ENCODE assay signal across 21 mouse cellular contexts in the genomic region with DNA sequence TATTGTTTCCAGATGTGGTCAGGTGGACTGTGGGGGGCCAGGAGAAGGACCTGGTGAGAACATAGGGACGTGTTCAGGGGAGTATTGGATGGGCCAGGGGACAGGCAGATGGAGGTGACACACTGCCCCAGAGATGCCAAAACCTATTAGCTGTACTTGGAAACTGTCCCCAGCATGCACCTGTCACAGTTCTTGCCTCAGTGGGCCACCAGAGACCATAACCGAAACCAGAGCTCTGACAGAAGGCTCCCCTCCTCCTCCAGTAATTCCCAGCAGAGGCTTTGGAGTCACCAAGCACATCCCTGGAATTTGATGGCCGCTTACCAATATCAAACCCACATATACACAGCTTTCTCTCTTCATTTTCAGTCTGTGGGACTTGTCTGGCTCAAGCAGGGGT. TPM values are rescaled to one million over a fixed set of nuclear protein-coding genes. Genes with fewer than 3 reads are reported as not detected.
DNase-seq lines count a peak whose midpoint lies in the region; ATAC-seq and TF ChIP-seq lines count a peak whose summit lies in the region.
"Had no signal": no experiment of that assay in that cellular context is flagged by ENCODE, and none has a peak within 500 bp of the region (broad histone marks: within the 10 kb centered on the region; RNA-seq: fewer than 3 reads in every experiment).

No protein-coding gene starts in this region.

- H3K27me3 ChIP-seq in forebrain, embryonic 15.5 days = peaks cover 6% of the 10 kb centered on the region; the same call in 1 of the 2 replicates
- H3K27me3 ChIP-seq in forebrain, embryonic 10.5 days (ENCODE audit: poor library complexity, severe bottlenecking) = peaks cover 14% of the 10 kb centered on the region
- no peaks in the 10 kb centered on the region for H3K27me3 ChIP-seq in midbrain, embryonic 15.5 days (replicated peaks)
- peaks cover 29% of the 10 kb centered on the region for H3K27me3 ChIP-seq in midbrain, embryonic 10.5 days (ENCODE audit: low read depth, poor library complexity, severe bottlenecking)
- no peaks in the 10 kb centered on the region for H3K27me3 ChIP-seq in testis, adult 2 months (ENCODE audit: control insufficient read depth, insufficient read depth, low read length)
- H3K27me3 ChIP-seq: heart, embryonic 12.5 days had no signal

- ATAC-seq in forebrain, embryonic 15.5 days (replicated peaks) = 0 out of 2 replicates have a peak, but pooled peaks have one; percentile 14
- ATAC-seq in midbrain, embryonic 15.5 days (replicated peaks) = no peak
- ATAC-seq: CD4-positive, CD25-positive, alpha-beta regulatory T cell, adult 4 months had no signal

- DNase-seq in forebrain, embryonic 10.5 days (ENCODE audit: extremely low spot score, low spot score) = no peak
- no peak for DNase-seq in midbrain, embryonic 10.5 days (ENCODE audit: low spot score)
- DNase-seq in testis, postnatal 14 days (ENCODE audit: low spot score) = no peak
- DNase-seq: adrenal gland, adult 2 months; adrenal gland, postnatal 14 days; B cell, adult 2 months; cerebellum, adult 11 months; cerebellum, adult 2 months; cerebellum, adult 9-11 months; gastrocnemius, postnatal 25 days; heart, adult 18-20 months; heart, postnatal 10 days; heart, postnatal 36 days had no signal

- H3K4me2 ChIP-seq in forebrain, embryonic 15.5 days (replicated peaks) = no peak overlapping the region
- H3K4me2 ChIP-seq in midbrain, embryonic 15.5 days = no peak overlapping the region
- H3K4me2 ChIP-seq: heart, embryonic 12.5 days; heart, embryonic 15.5 days; hindbrain, embryonic 13.5 days had no signal

- peaks cover 11% of the 10 kb centered on the region for H3K4me1 ChIP-seq in forebrain, embryonic 15.5 days
- peaks cover 41% of the 10 kb centered on the region for H3K4me1 ChIP-seq in forebrain, embryonic 10.5 days
- peaks cover 19% of the 10 kb centered on the region for H3K4me1 ChIP-seq in midbrain, embryonic 15.5 days
- peaks cover 36% of the 10 kb centered on the region for H3K4me1 ChIP-seq in midbrain, embryonic 10.5 days
- H3K4me1 ChIP-seq in testis, adult 2 months (ENCODE audit: control insufficient read depth, insufficient read depth, low read length) = peaks cover 1% of the 10 kb centered on the region

- no peaks in the 10 kb centered on the region for H3K9me3 ChIP-seq in forebrain, embryonic 15.5 days
- H3K9me3 ChIP-seq in forebrain, embryonic 10.5 days = no peaks in the 10 kb centered on the region
- no peaks in the 10 kb centered on the region for H3K9me3 ChIP-seq in midbrain, embryonic 15.5 days
- no peaks in the 10 kb centered on the region for H3K9me3 ChIP-seq in midbrain, embryonic 10.5 days (replicated peaks)
- H3K9me3 ChIP-seq: heart, embryonic 12.5 days; heart, embryonic 15.5 days; hindbrain, embryonic 10.5 days; hindbrain, embryonic 13.5 days had no signal

- H3K36me3 ChIP-seq in forebrain, embryonic 15.5 days = no peaks in the 10 kb centered on the region
- H3K36me3 ChIP-seq in forebrain, embryonic 10.5 days (replicated peaks) = no peaks in the 10 kb centered on the region
- no peaks in the 10 kb centered on the region for H3K36me3 ChIP-seq in midbrain, embryonic 15.5 days (replicated peaks)
- no peaks in the 10 kb centered on the region for H3K36me3 ChIP-seq in midbrain, embryonic 10.5 days
- no peaks in the 10 kb centered on the region for H3K36me3 ChIP-seq in testis, adult 2 months (ENCODE audit: control insufficient read depth, insufficient read depth, low read length)
- H3K36me3 ChIP-seq: heart, embryonic 12.5 days; heart, embryonic 15.5 days; hindbrain, embryonic 10.5 days; hindbrain, embryonic 13.5 days had no signal

- WGBS in forebrain, embryonic 15.5 days = 83% methylated on average over 3 of the region's 3 CpGs
- WGBS in forebrain, embryonic 10.5 days = 80% methylated on average over 3 of the region's 3 CpGs
- 72% methylated on average over 3 of the region's 3 CpGs for WGBS in midbrain, embryonic 15.5 days
- 80% methylated on average over 3 of the region's 3 CpGs for WGBS in midbrain, embryonic 10.5 days

- TF ChIP-seq CTCF in testis, adult 2 months (IDR thresholded peaks at IDR 0.05; ENCODE audit: control insufficient read depth, insufficient read depth, insufficient replicate concordance, low read depth, low read length) = no peak

- no peak; the same call in 1 of the 2 replicates for TF ChIP-seq POLR2A in testis, adult 2 months (IDR thresholded peaks at IDR 0.05; ENCODE audit: control insufficient read depth, low read depth, low read length)

- no peak overlapping the region for H3K27ac ChIP-seq in forebrain, embryonic 15.5 days (replicated peaks)
- no peak overlapping the region for H3K27ac ChIP-seq in forebrain, embryonic 10.5 days
- peak overlapping the region; percentile 66; the same call in 1 of the 2 replicates for H3K27ac ChIP-seq in midbrain, embryonic 15.5 days
- H3K27ac ChIP-seq in midbrain, embryonic 10.5 days (replicated peaks) = no peak overlapping the region
- H3K27ac ChIP-seq in testis, adult 2 months (ENCODE audit: control insufficient read depth, insufficient read depth, low read depth, low read length) = no peak overlapping the region
- H3K27ac ChIP-seq: heart, embryonic 15.5 days; hindbrain, embryonic 10.5 days; hindbrain, embryonic 13.5 days had no signal

- H3K9ac ChIP-seq in forebrain, embryonic 15.5 days (replicated peaks) = no peak overlapping the region
- no peak overlapping the region for H3K9ac ChIP-seq in midbrain, embryonic 15.5 days
- H3K9ac ChIP-seq: heart, embryonic 12.5 days; heart, embryonic 15.5 days; hindbrain, embryonic 13.5 days had no signal

- no peak overlapping the region for H3K4me3 ChIP-seq in forebrain, embryonic 15.5 days
- H3K4me3 ChIP-seq in forebrain, embryonic 10.5 days = no peak overlapping the region
- no peak overlapping the region for H3K4me3 ChIP-seq in midbrain, embryonic 15.5 days
- H3K4me3 ChIP-seq in midbrain, embryonic 10.5 days = no peak overlapping the region
- peak overlapping the region; percentile 60 for H3K4me3 ChIP-seq in testis, adult 2 months (ENCODE audit: control insufficient read depth, low read depth, low read length)
- H3K4me3 ChIP-seq: heart, embryonic 12.5 days; heart, embryonic 15.5 days; hindbrain, embryonic 10.5 days; hindbrain, embryonic 13.5 days had no signal

RNA-seq across cellular contexts. Expression of a gene that starts 5.4 kb away (rescaled TPM):
- 0.18 and 0.69 TPM in 2 replicates for polyA plus RNA-seq in forebrain, embryonic 15.5 days (2015; fragmentation: Nextera tagmentation; extraction: Ambion mirVana)
- polyA plus RNA-seq in forebrain, embryonic 10.5 days (2016; fragmentation: Nextera tagmentation; extraction: Ambion mirVana) = 1.4 and 1.5 TPM in 2 replicates
- polyA plus RNA-seq in midbrain, embryonic 15.5 days (2015; fragmentation: Nextera tagmentation; extraction: Ambion mirVana) = 1.1 and 1.5 TPM in 2 replicates
- 0.68 and 0.72 TPM in 2 replicates for polyA plus RNA-seq in midbrain, embryonic 10.5 days (2016; fragmentation: Nextera tagmentation; extraction: Ambion mirVana)
- 24.9 and 27.1 TPM in 2 replicates for polyA plus RNA-seq in testis, adult 2 months (2012; rRNA removed)
- polyA plus RNA-seq: CD4-positive, CD25-positive, alpha-beta regulatory T cell, adult 4 months had no signal

RNA-seq across cellular contexts. Expression of a gene that starts 46.4 kb away (rescaled TPM):
- polyA plus RNA-seq in forebrain, embryonic 15.5 days (2015; fragmentation: Nextera tagmentation; extraction: Ambion mirVana) = 13.9 and 16.2 TPM in 2 replicates
- 4.1 and 4.2 TPM in 2 replicates for polyA plus RNA-seq in forebrain, embryonic 10.5 days (2016; fragmentation: Nextera tagmentation; extraction: Ambion mirVana)
- polyA plus RNA-seq in midbrain, embryonic 15.5 days (2015; fragmentation: Nextera tagmentation; extraction: Ambion mirVana) = 14.9 and 19.8 TPM in 2 replicates
- polyA plus RNA-seq in midbrain, embryonic 10.5 days (2016; fragmentation: Nextera tagmentation; extraction: Ambion mirVana) = 6.2 and 8.4 TPM in 2 replicates
- polyA plus RNA-seq in testis, adult 2 months (2012; rRNA removed) = 162 and 173 TPM in 2 replicates
- polyA plus RNA-seq: CD4-positive, CD25-positive, alpha-beta regulatory T cell, adult 4 months; heart, embryonic 12.5 days; heart, embryonic 15.5 days had no signal

RNA-seq across cellular contexts. Expression of a gene that starts 46.4 kb away (rescaled TPM):
- 2.5 and 2.8 TPM in 2 replicates for polyA plus RNA-seq in forebrain, embryonic 15.5 days (2015; fragmentation: Nextera tagmentation; extraction: Ambion mirVana)
- polyA plus RNA-seq in forebrain, embryonic 10.5 days (2016; fragmentation: Nextera tagmentation; extraction: Ambion mirVana) = 1.8 and 3.3 TPM in 2 replicates
- 3.7 and 3.8 TPM in 2 replicates for polyA plus RNA-seq in midbrain, embryonic 15.5 days (2015; fragmentation: Nextera tagmentation; extraction: Ambion mirVana)
- 2.3 and 4.0 TPM in 2 replicates for polyA plus RNA-seq in midbrain, embryonic 10.5 days (2016; fragmentation: Nextera tagmentation; extraction: Ambion mirVana)
- polyA plus RNA-seq in testis, adult 2 months (2012; rRNA removed) = 0.07 and 0.14 TPM in 2 replicates
- polyA plus RNA-seq: CD4-positive, CD25-positive, alpha-beta regulatory T cell, adult 4 months; heart, embryonic 12.5 days; heart, embryonic 15.5 days had no signal

Comparison
In these comparisons a context has a peak if more than half of its experiments do, and no peak if none do; other contexts are left out.
1. RNA of a gene that starts 5.4 kb away (polyA plus RNA-seq): 24.9 to 27.1 TPM in testis, adult 2 months; 1.4 to 1.5 TPM in forebrain, embryonic 10.5 days, 1.1 to 1.5 TPM in midbrain, embryonic 15.5 days, 0.68 to 0.72 TPM in midbrain, embryonic 10.5 days and 0.18 to 0.69 TPM in forebrain, embryonic 15.5 days; every median in the first group is over 10 times any median in the second.